8 mouse cellular contexts compared by ENCODE assay signal in genomic region chr17:49561985-49562384, GRCm38 (mm10). TPM values are rescaled to one million over a fixed set of nuclear protein-coding genes. Genes with fewer than 3 reads are reported as not detected.
DNase-seq lines count a peak whose midpoint lies in the region; ATAC-seq lines count a peak whose summit lies in the region.

No protein-coding gene starts in this region.

- H3K27ac ChIP-seq in kidney, embryonic 14.5 days (ENCODE audit: low read depth, low read length), result no peak overlapping the region
- no peak overlapping the region for H3K27ac ChIP-seq in brown adipose tissue, adult 24 weeks (replicated peaks; ENCODE audit: low read depth, low read length)
- H3K27ac ChIP-seq in limb, embryonic 10.5 days, result peak overlapping the region; percentile 92

- H3K4me1 ChIP-seq in kidney, embryonic 14.5 days (ENCODE audit: control insufficient read depth, insufficient read depth, low read length), result peaks cover 18% of the 10 kb centered on the region
- H3K4me1 ChIP-seq in brown adipose tissue, adult 24 weeks (ENCODE audit: control insufficient read depth, insufficient read depth, insufficient read length, low read length), result no peaks in the 10 kb centered on the region
- H3K4me1 ChIP-seq in limb, embryonic 10.5 days, result peaks cover 51% of the 10 kb centered on the region

- 50% methylated on average over 4 of the region's 4 CpGs for WGBS in kidney, embryonic 14.5 days
- WGBS in limb, embryonic 10.5 days, result 62% methylated on average over 4 of the region's 4 CpGs

- DNase-seq in cerebellum, adult 11 months, result peak; percentile 3
- DNase-seq in cerebellum, postnatal 36 days, result no peak
- no peak for DNase-seq in kidney, adult 8-10 months
- no peak for DNase-seq in limb, embryonic 10.5 days (ENCODE audit: low spot score)
- no peak for DNase-seq in adrenal gland, adult 8-10 months
- no peak for DNase-seq in layer of hippocampus, postnatal 10 days (ENCODE audit: low spot score in 2 of 2)

- ATAC-seq in kidney, embryonic 14.5 days (ENCODE audit: low FRiP score, low TSS enrichment), result no peak

- H3K9me3 ChIP-seq in kidney, embryonic 14.5 days (ENCODE audit: control insufficient read depth, low read length), result no peaks in the 10 kb centered on the region
- H3K9me3 ChIP-seq in limb, embryonic 10.5 days (replicated peaks), result no peaks in the 10 kb centered on the region

- H3K27me3 ChIP-seq in kidney, embryonic 14.5 days (ENCODE audit: control insufficient read depth, insufficient read depth, low read length), result no peaks in the 10 kb centered on the region
- H3K27me3 ChIP-seq in limb, embryonic 10.5 days (ENCODE audit: low read depth, poor library complexity, severe bottlenecking), result peaks cover 7% of the 10 kb centered on the region; the same call in 1 of the 2 replicates

- peak overlapping the region; percentile 77 for H3K4me2 ChIP-seq in kidney, embryonic 14.5 days (replicated peaks; ENCODE audit: low read depth, low read length)

- no peaks in the 10 kb centered on the region for H3K36me3 ChIP-seq in kidney, embryonic 14.5 days (ENCODE audit: control insufficient read depth, insufficient read depth, low read length)
- H3K36me3 ChIP-seq in limb, embryonic 10.5 days, result no peaks in the 10 kb centered on the region

- no peak overlapping the region for H3K9ac ChIP-seq in kidney, embryonic 14.5 days (ENCODE audit: low read depth, low read length)

- peak overlapping the region; percentile 48; the same call in 1 of the 2 replicates for H3K4me3 ChIP-seq in kidney, embryonic 14.5 days (ENCODE audit: low read length)
- 0 out of 2 replicates have a peak overlapping the region, but pooled peaks have one; percentile 53 for H3K4me3 ChIP-seq in brown adipose tissue, adult 24 weeks (ENCODE audit: insufficient read depth, low read depth, low read length)
- peak overlapping the region; percentile 70; the same call in 1 of the 2 replicates for H3K4me3 ChIP-seq in limb, embryonic 10.5 days

RNA-seq across cellular contexts. Expression of gene Daam2, which starts 2.2 kb away (rescaled TPM):
- polyA plus RNA-seq in kidney, embryonic 14.5 days (2014; fragmentation: Nextera tagmentation; extraction: Ambion mirVana), result 4.7 and 7.9 TPM in 2 replicates
- 1.2 TPM in 2 replicates for polyA plus RNA-seq in brown adipose tissue, adult 24 weeks (2012; ENCODE audit: insufficient read depth, insufficient read length, missing spikeins)
- polyA plus RNA-seq in limb, embryonic 10.5 days (2016; fragmentation: Nextera tagmentation; extraction: Ambion mirVana), result 8.2 and 10.7 TPM in 2 replicates
- total RNA-seq in adrenal gland, adult 8-10 months (2022), result 10 to 100 TPM; 30.1 to 38.9 (median 36.7) TPM
- total RNA-seq in layer of hippocampus, postnatal 10 days (2021), result 10 to 100 TPM; 48.0 to 52.6 TPM

RNA-seq across cellular contexts. Expression of gene Kif6, which starts 53.0 kb away (rescaled TPM):
- polyA plus RNA-seq in kidney, embryonic 14.5 days (2014; fragmentation: Nextera tagmentation; extraction: Ambion mirVana), result 1.7 and 2.0 TPM in 2 replicates
- polyA plus RNA-seq in brown adipose tissue, adult 24 weeks (2012; ENCODE audit: insufficient read depth, insufficient read length, missing spikeins), result not detected in 2 replicates
- polyA plus RNA-seq in limb, embryonic 10.5 days (2016; fragmentation: Nextera tagmentation; extraction: Ambion mirVana), result 3.2 and 4.3 TPM in 2 replicates
- total RNA-seq in adrenal gland, adult 8-10 months (2022), result 1 to 10 TPM in 2 of 4 experiments, under 1 TPM in 2; 0.59 to 1.2 (median 0.86) TPM
- 1 to 10 TPM; 2.2 to 3.4 TPM for total RNA-seq in layer of hippocampus, postnatal 10 days (2021)
